Mouse (Mus musculus): ENCODE measurements around the gene 1700015G11Rik. TPM values are rescaled to one million over a fixed set of nuclear protein-coding genes. Genes with fewer than 3 reads are reported as not detected.

1700015G11Rik gene
- not detected in 2 replicates for polyA plus RNA-seq (2015; fragmentation: Nextera tagmentation; extraction: Ambion mirVana)

DNA sequence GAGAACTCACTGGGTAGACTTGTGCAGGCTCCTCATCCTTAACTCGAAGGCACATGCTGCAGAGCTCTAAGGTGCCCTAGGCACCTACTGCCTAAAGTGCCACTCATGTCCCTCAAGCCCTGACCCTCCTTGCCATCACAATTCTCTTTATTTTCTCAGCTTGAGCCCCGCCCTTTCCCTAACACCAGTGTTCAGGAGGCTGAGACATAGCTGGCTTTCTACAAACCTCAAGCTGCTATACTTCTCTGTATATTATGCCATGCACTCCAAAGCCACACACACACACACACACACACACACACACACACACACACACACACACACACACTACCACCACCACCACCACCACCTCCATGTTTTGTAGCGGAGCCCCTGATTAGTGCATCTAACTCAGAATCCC, at the start of gene 1700015G11Rik:
Gene 1700015G11Rik (minus strand): TSS at position 101 of the 400 bp plus-strand sequence.
- no peak within 1 kb of the TSS for H3K4me3 ChIP-seq (replicated peaks)
- ATAC-seq (ENCODE audit: low FRiP score) = no peak
- no peaks in the 10 kb centered on the region for H3K36me3 ChIP-seq
- no peaks in the 10 kb centered on the region for H3K9me3 ChIP-seq (replicated peaks)
- no peak within 1 kb of the TSS for H3K4me2 ChIP-seq
- no peaks in the 10 kb centered on the region for H3K27me3 ChIP-seq (replicated peaks)
- H3K4me1 ChIP-seq = no peaks in the 10 kb centered on the region
- no peak within 1 kb of the TSS for H3K27ac ChIP-seq (replicated peaks)
- no peak within 1 kb of the TSS for H3K9ac ChIP-seq (replicated peaks)
- WGBS = 91% methylated on average over 3 of the region's 3 CpGs

DNA sequence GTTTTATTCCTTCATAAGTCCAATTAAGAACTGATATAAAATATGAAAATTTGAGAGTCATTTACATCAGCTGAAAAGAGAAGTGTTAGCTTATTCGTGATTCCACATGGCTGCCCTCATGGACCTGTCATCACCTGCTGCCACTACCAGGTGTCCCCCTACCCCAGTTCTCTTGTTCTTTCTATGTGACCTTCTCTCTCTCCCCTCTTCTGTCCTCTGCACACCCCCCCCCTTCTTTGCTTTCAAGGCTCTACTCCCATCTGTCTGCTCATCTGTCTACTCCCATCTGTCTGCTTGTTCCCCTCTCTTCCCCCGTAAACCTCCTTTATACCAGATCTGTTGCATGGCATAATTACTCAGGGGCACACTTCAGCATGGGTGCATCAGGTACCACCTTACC, 41.4 kb upstream of the 1700015G11Rik start:
- no peaks in the 10 kb centered on the region for H3K27me3 ChIP-seq (replicated peaks)
- ATAC-seq (ENCODE audit: low FRiP score) = no peak
- WGBS = 45% methylated on average over 2 of the region's 2 CpGs
- no peak overlapping the region for H3K4me2 ChIP-seq
- H3K36me3 ChIP-seq = no peaks in the 10 kb centered on the region
- H3K4me1 ChIP-seq = no peaks in the 10 kb centered on the region
- no peak overlapping the region for H3K9ac ChIP-seq (replicated peaks)
- no peaks in the 10 kb centered on the region for H3K9me3 ChIP-seq (replicated peaks)
- no peak overlapping the region for H3K27ac ChIP-seq (replicated peaks)
- H3K4me3 ChIP-seq (replicated peaks) = no peak overlapping the region

DNA sequence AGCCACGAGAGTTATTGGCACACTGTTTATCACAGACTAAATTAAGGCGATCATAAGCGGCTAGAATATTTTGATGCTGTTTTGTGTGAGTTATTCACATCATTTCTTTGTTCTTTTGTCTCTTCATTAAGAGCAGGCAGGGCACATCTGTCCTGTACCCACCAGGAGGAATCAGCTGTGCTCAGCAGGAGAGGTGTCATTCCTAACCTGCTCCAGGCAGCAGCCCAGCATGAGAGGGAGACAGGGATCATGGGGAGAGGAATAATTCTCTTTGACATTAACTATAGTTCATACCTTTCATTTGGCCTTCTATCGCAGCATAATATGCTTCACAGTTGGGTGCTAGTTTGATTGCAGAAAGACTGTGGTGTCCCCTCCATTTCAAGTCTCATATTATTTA, 40.7 kb upstream of the 1700015G11Rik start:
- Histone ChIP-seq H3K9me3 (replicated peaks) (no peaks in the 10 kb centered on the region), H3K4me1 (no peaks in the 10 kb centered on the region), H3K9ac (replicated peaks) (no peak overlapping the region), H3K36me3 (no peaks in the 10 kb centered on the region), H3K27me3 (replicated peaks) (no peaks in the 10 kb centered on the region), H3K4me2 (no peak overlapping the region), H3K27ac (replicated peaks) (no peak overlapping the region), H3K4me3 (replicated peaks) (no peak overlapping the region)
- WGBS = 39% methylated on average over 4 of the region's 4 CpGs
- no peak for ATAC-seq (ENCODE audit: low FRiP score)

DNA sequence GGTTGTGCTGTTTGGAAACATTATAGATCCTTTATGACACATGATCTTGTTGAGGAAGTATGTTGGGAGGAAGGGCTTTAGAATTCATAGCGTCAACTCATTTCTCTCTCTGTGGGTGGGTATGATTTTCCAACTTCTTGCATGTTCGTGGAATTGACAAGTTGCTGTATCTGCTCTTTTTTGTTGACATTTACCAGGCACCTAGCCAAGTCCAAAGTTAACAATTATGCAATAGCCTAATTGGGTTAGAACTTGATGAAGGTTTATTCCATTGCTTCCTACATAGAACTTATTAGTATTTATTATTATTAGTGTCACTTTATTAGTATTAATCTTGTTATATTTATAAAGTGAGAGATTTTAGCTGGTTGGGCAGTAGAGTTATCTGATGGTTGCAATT, 40.3 kb upstream of the 1700015G11Rik start:
- H3K9me3 ChIP-seq (replicated peaks) = no peaks in the 10 kb centered on the region
- no peak overlapping the region for H3K4me2 ChIP-seq
- no peaks in the 10 kb centered on the region for H3K27me3 ChIP-seq (replicated peaks)
- no peaks in the 10 kb centered on the region for H3K4me1 ChIP-seq
- no peak overlapping the region for H3K9ac ChIP-seq (replicated peaks)
- no peak overlapping the region for H3K4me3 ChIP-seq (replicated peaks)
- ATAC-seq (ENCODE audit: low FRiP score) = no peak
- no peaks in the 10 kb centered on the region for H3K36me3 ChIP-seq
- 57% methylated on average over 2 of the region's 2 CpGs for WGBS
- no peak overlapping the region for H3K27ac ChIP-seq (replicated peaks)

DNA sequence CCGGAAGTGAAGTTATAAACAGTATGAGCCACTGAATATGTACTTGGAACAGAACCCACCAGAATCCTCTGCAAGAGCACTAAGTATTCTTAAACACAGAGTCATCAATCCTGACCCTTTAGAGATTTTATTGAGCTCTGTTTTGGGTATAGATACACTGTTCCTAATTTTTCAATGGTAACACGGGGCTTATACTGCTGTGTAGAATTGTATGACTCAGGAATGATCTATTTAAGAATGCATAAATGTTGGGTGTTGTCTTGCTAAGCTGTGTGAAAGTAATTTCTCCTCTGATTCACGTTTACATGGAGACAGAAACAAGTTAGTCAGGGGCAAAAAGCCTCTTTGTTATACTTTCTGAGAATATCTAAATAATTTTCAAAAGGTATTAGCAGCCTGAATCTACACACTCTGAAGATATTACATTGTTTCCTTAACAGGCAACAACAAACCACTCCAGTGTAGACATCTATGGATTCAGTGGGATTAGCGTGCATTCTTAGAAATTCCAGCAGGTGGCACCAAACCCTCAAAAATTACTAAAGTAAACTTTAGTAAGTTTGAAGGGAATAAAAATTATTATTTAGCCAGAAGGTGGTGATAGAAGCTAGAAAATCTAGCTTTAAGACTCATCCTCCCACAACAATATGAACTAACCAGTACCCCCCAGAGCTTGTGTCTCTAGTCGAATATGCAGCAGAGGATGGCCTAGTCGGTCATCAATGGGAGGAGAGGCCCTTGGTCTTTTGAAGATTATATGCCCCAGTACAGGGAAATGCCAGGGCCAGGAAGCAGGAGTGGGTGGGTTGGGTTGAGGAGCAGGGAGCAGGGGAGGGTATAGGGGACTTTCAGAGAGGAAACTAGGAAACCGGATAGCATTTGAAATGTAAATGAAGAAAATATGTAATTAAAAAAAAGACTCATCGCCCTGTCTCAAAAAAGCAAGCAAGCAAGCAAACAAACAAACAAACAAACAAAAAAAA, 22.4 kb upstream of the 1700015G11Rik start:
- no peak overlapping the region for H3K27ac ChIP-seq (replicated peaks)
- WGBS = 45% methylated on average over 8 of the region's 8 CpGs
- H3K27me3 ChIP-seq (replicated peaks) = no peaks in the 10 kb centered on the region
- no peaks in the 10 kb centered on the region for H3K36me3 ChIP-seq
- no peak overlapping the region for H3K9ac ChIP-seq (replicated peaks)
- no peaks in the 10 kb centered on the region for H3K9me3 ChIP-seq (replicated peaks)
- H3K4me2 ChIP-seq = no peak overlapping the region
- no peaks in the 10 kb centered on the region for H3K4me1 ChIP-seq
- no peak overlapping the region for H3K4me3 ChIP-seq (replicated peaks)
- peak; percentile 24; the same call in 1 of the 2 replicates for ATAC-seq (ENCODE audit: low FRiP score)

DNA sequence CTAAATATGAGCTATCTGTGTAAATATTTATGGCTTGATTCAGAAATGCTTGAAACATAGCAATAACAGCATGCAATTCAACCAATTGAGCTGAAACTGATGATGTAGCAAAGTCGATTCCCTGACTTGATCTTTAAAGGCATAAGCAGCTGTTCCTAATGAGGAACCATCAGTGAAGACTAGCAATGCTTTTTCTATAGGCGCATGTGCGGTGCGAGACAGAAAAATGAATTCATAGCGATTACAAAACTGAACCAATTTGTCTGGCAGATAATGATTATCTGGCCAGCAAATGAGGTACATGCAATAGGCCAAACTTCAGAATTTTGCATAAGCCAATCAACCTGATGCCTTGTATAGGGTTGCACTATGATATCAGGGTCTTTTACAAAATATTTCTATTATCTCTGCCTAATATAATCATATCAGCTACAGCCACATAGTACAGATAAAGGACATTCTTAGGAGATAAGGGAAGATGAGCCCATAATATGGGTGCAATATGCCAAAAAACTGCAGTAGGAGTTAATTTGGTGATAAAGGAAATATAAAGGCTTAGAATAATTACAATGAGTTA, 8.6 kb upstream of the 1700015G11Rik start:
- H3K4me2 ChIP-seq = no peak overlapping the region
- no peaks in the 10 kb centered on the region for H3K27me3 ChIP-seq (replicated peaks)
- no peak overlapping the region for H3K27ac ChIP-seq (replicated peaks)
- no peak overlapping the region for H3K4me3 ChIP-seq (replicated peaks)
- 87% methylated on average over 5 of the region's 5 CpGs for WGBS
- ATAC-seq (ENCODE audit: low FRiP score) = no peak
- no peaks in the 10 kb centered on the region for H3K4me1 ChIP-seq
- H3K9me3 ChIP-seq (replicated peaks) = no peaks in the 10 kb centered on the region
- no peak overlapping the region for H3K9ac ChIP-seq (replicated peaks)
- H3K36me3 ChIP-seq = no peaks in the 10 kb centered on the region

DNA sequence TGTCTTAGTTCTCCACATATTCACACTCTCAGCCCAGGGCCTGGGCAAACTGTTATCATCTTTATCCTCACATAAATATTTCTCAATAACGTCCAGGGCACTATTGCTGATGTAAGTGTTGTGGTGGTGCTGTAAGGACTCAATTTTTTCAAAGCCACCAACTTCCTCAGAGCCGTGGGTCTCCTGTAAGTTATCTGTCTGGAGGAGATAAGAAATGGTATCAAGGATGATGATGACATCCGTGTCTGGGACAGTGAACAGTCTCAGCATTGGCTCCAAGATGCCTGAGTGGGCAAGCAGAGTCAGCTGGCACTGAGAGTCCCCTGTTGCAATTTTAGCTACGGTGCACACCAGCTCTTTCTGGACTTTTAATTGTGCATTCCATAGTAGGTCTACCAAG, 6.5 kb upstream of the 1700015G11Rik start:
- Histone ChIP-seq H3K36me3 (no peaks in the 10 kb centered on the region), H3K9me3 (replicated peaks) (no peaks in the 10 kb centered on the region), H3K27ac (replicated peaks) (no peak overlapping the region), H3K27me3 (replicated peaks) (no peaks in the 10 kb centered on the region), H3K4me2 (no peak overlapping the region), H3K9ac (replicated peaks) (no peak overlapping the region), H3K4me3 (replicated peaks) (no peak overlapping the region), H3K4me1 (no peaks in the 10 kb centered on the region)
- ATAC-seq (ENCODE audit: low FRiP score) = no peak
- WGBS = 85% methylated on average over 4 of the region's 4 CpGs

DNA sequence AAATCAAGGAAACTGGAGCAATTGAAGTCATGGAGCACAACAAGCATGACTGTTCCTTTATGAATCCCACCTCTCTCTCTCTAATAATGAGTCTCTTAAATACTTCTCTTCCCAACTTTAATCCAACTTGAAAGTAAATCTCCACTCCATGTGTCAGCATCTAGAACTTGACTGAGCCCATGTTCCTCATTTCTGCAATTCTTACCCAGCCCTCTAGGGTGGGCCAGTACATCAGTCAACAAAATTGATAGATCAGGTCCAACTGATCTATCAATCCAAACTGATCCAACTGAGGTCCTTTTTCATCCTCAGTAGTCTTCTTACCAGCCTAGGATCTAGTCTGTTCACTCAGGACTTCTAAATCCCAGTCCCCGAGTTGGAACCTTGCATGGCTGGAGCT, 348 bp downstream of the 1700015G11Rik start:
- no peaks in the 10 kb centered on the region for H3K36me3 ChIP-seq
- H3K4me3 ChIP-seq (replicated peaks) = no peak overlapping the region
- H3K9ac ChIP-seq (replicated peaks) = no peak overlapping the region
- H3K9me3 ChIP-seq (replicated peaks) = no peaks in the 10 kb centered on the region
- WGBS = 79% methylated on average over 1 of the region's 1 CpGs
- H3K27ac ChIP-seq (replicated peaks) = no peak overlapping the region
- H3K27me3 ChIP-seq (replicated peaks) = no peaks in the 10 kb centered on the region
- no peaks in the 10 kb centered on the region for H3K4me1 ChIP-seq
- H3K4me2 ChIP-seq = no peak overlapping the region
- no peak for ATAC-seq (ENCODE audit: low FRiP score)

DNA sequence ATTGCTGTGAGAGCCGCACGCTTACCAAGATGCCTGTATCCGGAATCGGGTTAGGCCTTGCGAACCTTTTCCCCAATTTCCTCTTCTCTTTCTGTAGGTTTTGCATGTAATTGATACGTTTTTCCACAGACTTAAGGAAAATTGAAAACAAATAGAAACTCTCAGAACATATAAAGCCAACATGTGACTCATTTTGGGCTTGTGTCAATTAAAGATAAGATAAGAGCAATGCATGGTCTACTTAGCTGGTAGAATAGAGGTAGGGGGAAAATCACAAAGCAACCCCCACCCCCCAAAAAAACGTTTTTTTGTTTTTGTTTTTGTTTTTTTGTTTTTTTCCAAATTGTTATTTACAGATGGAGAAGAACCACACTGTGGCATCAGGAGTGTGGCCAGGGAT, 2.1 kb downstream of the 1700015G11Rik start:
- H3K27me3 ChIP-seq (replicated peaks) = no peaks in the 10 kb centered on the region
- WGBS = 83% methylated on average over 7 of the region's 7 CpGs
- no peak overlapping the region for H3K4me2 ChIP-seq
- no peak overlapping the region for H3K9ac ChIP-seq (replicated peaks)
- no peaks in the 10 kb centered on the region for H3K36me3 ChIP-seq
- no peaks in the 10 kb centered on the region for H3K4me1 ChIP-seq
- H3K27ac ChIP-seq (replicated peaks) = no peak overlapping the region
- H3K9me3 ChIP-seq (replicated peaks) = no peaks in the 10 kb centered on the region
- no peak overlapping the region for H3K4me3 ChIP-seq (replicated peaks)
- ATAC-seq (ENCODE audit: low FRiP score) = no peak

DNA sequence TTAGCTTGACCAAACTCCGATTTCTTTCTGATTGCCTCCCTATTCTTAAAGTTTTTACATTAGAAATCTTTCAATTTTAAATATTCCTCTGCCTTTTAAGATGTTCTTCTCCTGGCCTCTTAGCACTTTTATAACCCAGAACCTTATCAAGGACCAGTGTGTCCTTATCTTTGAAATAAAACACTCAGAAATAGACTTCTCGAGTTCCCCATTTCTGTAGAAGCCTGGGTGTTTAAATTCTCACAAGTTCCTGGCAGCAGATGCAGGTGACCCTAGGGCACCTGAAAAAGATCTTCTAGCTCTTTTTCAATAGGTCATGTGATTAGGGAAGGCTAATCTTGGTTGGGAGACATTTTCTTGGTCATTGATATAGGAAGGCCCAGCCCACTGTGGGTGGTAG, 8.4 kb downstream of the 1700015G11Rik start:
- WGBS = 89% methylated on average over 2 of the region's 2 CpGs
- Histone ChIP-seq H3K27me3 (replicated peaks) (no peaks in the 10 kb centered on the region), H3K36me3 (0 out of 2 replicates have a peak, but pooled peaks cover 6% of the 10 kb centered on the region), H3K9me3 (replicated peaks) (no peaks in the 10 kb centered on the region), H3K4me3 (replicated peaks) (no peak overlapping the region), H3K27ac (replicated peaks) (no peak overlapping the region), H3K4me2 (no peak overlapping the region), H3K9ac (replicated peaks) (no peak overlapping the region), H3K4me1 (peaks cover 15% of the 10 kb centered on the region; the same call in 1 of the 2 replicates)
- ATAC-seq (ENCODE audit: low FRiP score) = no peak

DNA sequence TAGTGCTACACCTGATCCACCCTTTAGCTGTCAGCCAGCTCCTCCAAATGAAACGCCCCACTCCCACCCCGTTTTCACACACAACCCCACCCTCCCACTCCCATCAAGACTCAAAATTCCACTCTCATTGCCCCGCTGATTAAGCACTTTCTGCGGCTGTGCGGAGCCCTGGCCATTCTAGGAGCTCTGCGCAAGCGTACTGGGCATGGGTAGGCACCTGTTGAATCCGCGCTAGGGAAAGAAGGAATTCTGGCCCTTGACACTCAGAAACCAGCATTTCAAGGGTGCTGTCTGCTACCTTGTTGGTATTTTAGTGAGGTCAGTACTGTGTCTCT, 9.3 kb downstream of the 1700015G11Rik start:
- Histone ChIP-seq H3K4me3 (replicated peaks) (peak overlapping the region; percentile 69), H3K27ac (replicated peaks) (0 out of 2 replicates have a peak overlapping the region, but pooled peaks have one; percentile 41), H3K9ac (replicated peaks) (no peak overlapping the region), H3K36me3 (0 out of 2 replicates have a peak, but pooled peaks cover 6% of the 10 kb centered on the region), H3K9me3 (replicated peaks) (no peaks in the 10 kb centered on the region), H3K4me2 (peak overlapping the region; percentile 65), H3K4me1 (peaks cover 15% of the 10 kb centered on the region; the same call in 1 of the 2 replicates), H3K27me3 (replicated peaks) (no peaks in the 10 kb centered on the region)
- 1% methylated on average over 9 of the region's 9 CpGs for WGBS
- ATAC-seq (ENCODE audit: low FRiP score) = peak; percentile 83; the same call in 1 of the 2 replicates
